Mouse (Mus musculus) cerebellum, postnatal 25 days (tissue): ENCODE data around the gene Vmn2r-ps130.
"Not testable (repeated sequence)": the region's sequence is repeated elsewhere in the genome, so short reads cannot be mapped to it uniquely, and the experiment has no call there.

Experiments used
- DNase-seq, 2 experiments: peaks; one replicate each; pipeline ENCODE4 v3.0.0; 2021; ENCODE audit warnings: mixed read lengths in 2 of 2

Gene Vmn2r-ps130

GRCm38 (mm10) chr17:23060866-23061265, at the start of gene Vmn2r-ps130:
Vmn2r-ps130 (plus strand) TSS chr17:23061166.
- DNase-seq, result not testable (repeated sequence)
